1 mouse cellular context compared by ENCODE assay signal in the genomic region with DNA sequence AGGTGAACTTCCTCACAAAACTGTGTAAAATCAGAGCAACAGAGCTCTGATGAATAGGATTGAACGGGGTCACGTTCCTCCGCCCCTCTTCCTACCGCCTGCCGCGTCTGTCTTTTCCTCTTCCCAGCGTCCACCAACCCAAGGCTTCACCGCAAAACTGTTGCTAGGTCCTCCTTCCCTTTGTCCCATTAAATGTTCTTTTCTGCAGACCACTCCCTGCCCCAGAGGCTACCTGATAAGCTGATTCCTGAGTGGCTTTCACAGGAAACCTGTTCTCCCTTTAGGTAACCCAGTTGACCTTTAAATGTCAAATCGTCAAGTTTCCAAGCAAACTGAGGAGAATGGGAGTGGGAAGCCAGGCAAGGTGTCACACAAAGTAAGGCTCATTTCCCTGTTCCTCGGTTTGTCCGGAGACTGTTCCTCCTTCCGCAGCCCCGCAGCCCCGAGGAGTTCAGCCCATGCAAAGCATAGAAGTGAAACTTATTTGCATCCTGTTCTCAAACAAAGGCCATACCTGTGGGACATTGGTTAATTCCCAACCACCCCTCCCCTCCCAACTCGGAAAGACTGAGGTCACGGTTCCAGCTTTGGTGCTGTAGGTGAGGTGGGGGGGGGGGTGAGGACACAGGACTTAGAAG.
TF ChIP-seq lines count a peak whose summit lies in the region.

No protein-coding gene starts in this region.

TF ChIP-seq in CH12.LX, 34 proteins besides CTCF, POLR2A, EP300 and RAD21 (continued from another document):
- TF ChIP-seq BHLHE40 (IDR thresholded peaks at IDR 0.05; ENCODE audit: low read depth, low read length) (peak; percentile 50), TBP (conservative IDR thresholded peaks at IDR 0.05; ENCODE audit: low read depth, low read length) (no peak), MAX (IDR thresholded peaks at IDR 0.05; ENCODE audit: low read length) (no peak; the same call in 1 of the 2 replicates), TCF12 (IDR thresholded peaks at IDR 0.05; ENCODE audit: low read depth, low read length) (peak; percentile 48), MAZ (IDR thresholded peaks at IDR 0.05; ENCODE audit: low read depth, low read length) (peak; percentile 96), SIN3A (IDR thresholded peaks at IDR 0.05; ENCODE audit: low read length) (peak; percentile 42; the same call in 1 of the 2 replicates), UBTF (IDR thresholded peaks at IDR 0.05; ENCODE audit: low read depth, low read length) (no peak), JUN (IDR thresholded peaks at IDR 0.05; ENCODE audit: insufficient read depth, low read depth, low read length) (peak; percentile 92), CHD2 (IDR thresholded peaks at IDR 0.05; ENCODE audit: low read length) (peak; percentile 74), MEF2A (IDR thresholded peaks at IDR 0.05; ENCODE audit: borderline replicate concordance, low read depth, low read length) (peak; percentile 92)
